Mouse (Mus musculus): Measurements from ENCODE around the gene Yipf4.

GRCm38 (mm10) chr17:74449776-74450175 is 39.5 kb upstream of the Yipf4 start:
- no peak for TF ChIP-seq CTCF (IDR thresholded peaks at IDR 0.05)
- TF ChIP-seq EP300 (IDR thresholded peaks at IDR 0.05; ENCODE audit: insufficient read depth, low read depth, low read length), result no peak

All from heart, adult 2 months (tissue).